8 mouse cellular contexts compared by ENCODE assay signal in genomic region chr14:84445503-84446410, GRCm38 (mm10). TPM values are rescaled to one million over a fixed set of nuclear protein-coding genes. Genes with fewer than 3 reads are reported as not detected.
DNase-seq lines count a peak whose midpoint lies in the region; ATAC-seq and TF ChIP-seq lines count a peak whose summit lies in the region.

No protein-coding gene starts in this region.

- H3K36me3 ChIP-seq in ES-E14 (ENCODE audit: control insufficient read depth, insufficient read depth, low read length, poor library complexity, severe bottlenecking) = no peaks in the 10 kb centered on the region
- H3K36me3 ChIP-seq in forebrain, embryonic 14.5 days (ENCODE audit: control insufficient read depth, insufficient read depth, low read length) = no peaks in the 10 kb centered on the region
- H3K36me3 ChIP-seq in lung, embryonic 15.5 days = no peaks in the 10 kb centered on the region

- intact Hi-C loops in heart, postnatal 25 days (cut with DNase I) = loop anchor here (2.0 to 10.0 kb wide), 3 partner anchors 15 to 1859 kb away; no protein-coding TSS in a partner anchor

- no peaks in the 10 kb centered on the region for H3K9me3 ChIP-seq in ES-E14 (ENCODE audit: control insufficient read depth, insufficient read depth, low read depth, low read length)
- H3K9me3 ChIP-seq in forebrain, embryonic 14.5 days (replicated peaks; ENCODE audit: control insufficient read depth, low read length) = no peaks in the 10 kb centered on the region
- H3K9me3 ChIP-seq in lung, embryonic 15.5 days = no peaks in the 10 kb centered on the region

- peak overlapping the region; percentile 42 to 45 for H3K4me3 ChIP-seq in ES-E14 (ENCODE audit: insufficient read depth in 1 of 2, low read depth in 1 of 2, low read length in 2 of 2, poor library complexity in 1 of 2, severe bottlenecking in 1 of 2)
- peak overlapping the region; percentile 60 for H3K4me3 ChIP-seq in forebrain, embryonic 14.5 days (ENCODE audit: low read depth, low read length)
- peak overlapping the region; percentile 59 for H3K4me3 ChIP-seq in lung, embryonic 15.5 days

- peak; percentile 26 for DNase-seq in ES-E14 (ENCODE audit: low read depth, low spot score)
- peak; percentile 19 for DNase-seq in adrenal gland, postnatal 25 days
- DNase-seq in forebrain, embryonic 14.5 days (ENCODE audit: low spot score) = peak; percentile 80
- DNase-seq in heart, postnatal 25 days (ENCODE audit: low spot score) = peak; percentile 9
- DNase-seq in layer of hippocampus, adult 18-20 months (ENCODE audit: low spot score in 2 of 2) = peak; percentile 57 to 70
- DNase-seq in right cerebral cortex, postnatal 14 days = peak; percentile 52
- no peak for DNase-seq in thymus, postnatal 10 days (ENCODE audit: low spot score in 2 of 2)

- in situ Hi-C loops in ES-E14 (cut with MboI; ENCODE audit: low sequenced_read_pairs in 2 of 2, unreplicated experiment in 2 of 2) = no loop called here

- H3K27ac ChIP-seq in ES-E14 (ENCODE audit: insufficient read depth, low read depth, low read length, poor library complexity, severe bottlenecking) = no peak overlapping the region
- H3K27ac ChIP-seq in forebrain, embryonic 14.5 days (ENCODE audit: low read depth, low read length) = peak overlapping the region; percentile 65
- peak overlapping the region; percentile 66 for H3K27ac ChIP-seq in lung, embryonic 15.5 days

- peak; percentile 4 for ATAC-seq in forebrain, embryonic 14.5 days
- no peak for ATAC-seq in lung, embryonic 15.5 days (ENCODE audit: borderline replicate concordance, extremely low read depth, low FRiP score, low TSS enrichment)

- H3K27me3 ChIP-seq in forebrain, embryonic 14.5 days (replicated peaks; ENCODE audit: control insufficient read depth, insufficient read depth, low read length) = peaks cover 3% of the 10 kb centered on the region; the same call in 1 of the 2 replicates
- peaks cover 28% of the 10 kb centered on the region for H3K27me3 ChIP-seq in lung, embryonic 15.5 days

- H3K9ac ChIP-seq in ES-E14 (ENCODE audit: insufficient read depth, low read depth, low read length, poor library complexity, severe bottlenecking) = no peak overlapping the region
- H3K9ac ChIP-seq in forebrain, embryonic 14.5 days (ENCODE audit: low read length) = peak overlapping the region; percentile 53
- peak overlapping the region; percentile 53 for H3K9ac ChIP-seq in lung, embryonic 15.5 days

- under 1% methylated on average over 59 of the region's 59 CpGs for WGBS in forebrain, embryonic 14.5 days
- WGBS in lung, embryonic 15.5 days = under 1% methylated on average over 58 of the region's 59 CpGs

- H3K4me1 ChIP-seq in ES-E14 (ENCODE audit: control insufficient read depth in 2 of 2, insufficient read depth in 2 of 2, low read length in 2 of 2, poor library complexity in 1 of 2) = peaks cover 0 to 15% of the 10 kb centered on the region in 2 experiments; a peak in 1 of 4 replicates
- peaks cover 16% of the 10 kb centered on the region for H3K4me1 ChIP-seq in forebrain, embryonic 14.5 days (ENCODE audit: control insufficient read depth, insufficient read depth, low read length)
- peaks cover 31% of the 10 kb centered on the region for H3K4me1 ChIP-seq in lung, embryonic 15.5 days

- H3K4me2 ChIP-seq in forebrain, embryonic 14.5 days (ENCODE audit: low read length) = peak overlapping the region; percentile 95
- H3K4me2 ChIP-seq in lung, embryonic 15.5 days = peak overlapping the region; percentile 92

TF ChIP-seq in ES-E14, 5 proteins besides CTCF, POLR2A, EP300 and RAD21:
- TF ChIP-seq CHD2 (IDR thresholded peaks at IDR 0.05; ENCODE audit: low read depth, low read length) (no peak), ZNF384 (IDR thresholded peaks at IDR 0.05; ENCODE audit: low read depth, low read length) (no peak), HCFC1 (IDR thresholded peaks at IDR 0.05; ENCODE audit: borderline replicate concordance, insufficient read depth, low read length) (no peak), ZC3H11A (IDR thresholded peaks at IDR 0.05; ENCODE audit: borderline replicate concordance, low read depth, low read length) (no peak), MAFK (IDR thresholded peaks at IDR 0.05; ENCODE audit: insufficient read depth, low read depth, low read length) (no peak)
TF ChIP-seq in ES-E14: peak in this region for 0.

RNA-seq across cellular contexts. Expression of gene Pcdh17, which starts 2.4 kb away (rescaled TPM):
- total RNA-seq in ES-E14 (2012; rRNA removed) = 0.21 and 0.22 TPM in 2 replicates
- 10.2 and 13.4 TPM in 2 replicates for total RNA-seq in adrenal gland, postnatal 25 days (2021)
- polyA plus RNA-seq in forebrain, embryonic 14.5 days (2014; fragmentation: Nextera tagmentation; extraction: Ambion mirVana) = 8.9 and 12.1 TPM in 2 replicates
- 1 to 10 TPM; 3.3 to 4.4 TPM for total RNA-seq in heart, postnatal 25 days (2021)
- 10 to 100 TPM; 39.6 to 41.7 TPM for total RNA-seq in layer of hippocampus, adult 18-20 months (2021)
- polyA plus RNA-seq in lung, embryonic 15.5 days (2015; fragmentation: Nextera tagmentation; extraction: Ambion mirVana) = 16.3 and 18.8 TPM in 2 replicates

Comparison
In these comparisons a context has a peak if more than half of its experiments do, and no peak if none do; other contexts are left out.
1. DNase-seq: peak in ES-E14 (single experiment), adrenal gland, postnatal 25 days (single experiment), forebrain, embryonic 14.5 days (single experiment), heart, postnatal 25 days (single experiment), layer of hippocampus, adult 18-20 months (2 of 2) and right cerebral cortex, postnatal 14 days (single experiment); none in thymus, postnatal 10 days (0 of 2).
2. Peak in every context shown above with its lines, with median percentiles within 50 percentile points of each other: H3K4me3 ChIP-seq.